Mouse (Mus musculus): Measurements from ENCODE around the gene Nnat. TPM values are rescaled to one million over a fixed set of nuclear protein-coding genes. Genes with fewer than 3 reads are reported as not detected.
"Not testable (repeated sequence)": the region's sequence is repeated elsewhere in the genome, so short reads cannot be mapped to it uniquely, and the experiment has no call there.

The Nnat gene
- total and polyA plus RNA-seq, 2 experiments from 2014 or later, result 13.1 to 27.9 TPM

GRCm38 (mm10) chr2:157571224-157571832, 11.4 kb downstream of the Nnat start, which contains the start of gene Blcap:
Blcap (minus strand) TSS chr2:157571274.
- peaks cover 7% of the 10 kb centered on the region for H3K4me1 ChIP-seq (ENCODE audit: control insufficient read depth, insufficient read depth)
- H3K9me3 ChIP-seq (replicated peaks; ENCODE audit: control insufficient read depth, low read length), result no peaks in the 10 kb centered on the region
- no peak within 1 kb of the TSS for H3K4me2 ChIP-seq (ENCODE audit: low read depth, low read length)
- DNase-seq (ENCODE audit: low spot score) (peak; percentile 73), ATAC-seq (ENCODE audit: insufficient read depth, low read depth) (no peak; the same call in 1 of the 2 replicates)
- no peak within 1 kb of the TSS for H3K4me3 ChIP-seq (ENCODE audit: low read depth, low read length)
- H3K9ac ChIP-seq (replicated peaks; ENCODE audit: low read depth, low read length), result no peak within 1 kb of the TSS
- no peaks in the 10 kb centered on the region for H3K27me3 ChIP-seq (ENCODE audit: control insufficient read depth, insufficient read depth, low read length)
- TF ChIP-seq EP300 (IDR thresholded peaks at IDR 0.05; ENCODE audit: low read depth), result no peak
- TF ChIP-seq CTCF (IDR thresholded peaks at IDR 0.05; ENCODE audit: low read depth), result peak; percentile 82
- H3K27ac ChIP-seq (ENCODE audit: low read depth), result no peak within 1 kb of the TSS
- no peaks in the 10 kb centered on the region for H3K36me3 ChIP-seq (replicated peaks; ENCODE audit: control insufficient read depth, insufficient read depth, low read length)
- 6% methylated on average over 6 of the region's 6 CpGs for WGBS

- ATAC-seq (ENCODE audit: insufficient read depth, low read depth) (no peak), DNase-seq (ENCODE audit: low spot score) (no peak)
- no peaks in the 10 kb centered on the region for H3K4me1 ChIP-seq (ENCODE audit: control insufficient read depth, insufficient read depth)
- H3K36me3 ChIP-seq (replicated peaks; ENCODE audit: control insufficient read depth, insufficient read depth, low read length), result no peaks in the 10 kb centered on the region
- no peak overlapping the region for H3K4me3 ChIP-seq (ENCODE audit: low read depth, low read length)
- H3K4me2 ChIP-seq (ENCODE audit: low read depth, low read length), result no peak overlapping the region
- TF ChIP-seq CTCF (IDR thresholded peaks at IDR 0.05; ENCODE audit: low read depth), result no peak
- no peak for TF ChIP-seq EP300 (IDR thresholded peaks at IDR 0.05; ENCODE audit: low read depth)
- no peak overlapping the region for H3K9ac ChIP-seq (replicated peaks; ENCODE audit: low read depth, low read length)
- no peaks in the 10 kb centered on the region for H3K27me3 ChIP-seq (ENCODE audit: control insufficient read depth, insufficient read depth, low read length)
- no peak overlapping the region for H3K27ac ChIP-seq (ENCODE audit: low read depth)
- no peaks in the 10 kb centered on the region for H3K9me3 ChIP-seq (replicated peaks; ENCODE audit: control insufficient read depth, low read length)
- WGBS, result 31% methylated on average over 2 of the region's 2 CpGs
Observed at GRCm38 (mm10) chr2:157572786-157573185, 12.9 kb downstream of the Nnat start.

GRCm38 (mm10) chr2:157585351-157585750, 25.5 kb downstream of the Nnat start:
- not testable (repeated sequence) for H3K27ac ChIP-seq (ENCODE audit: low read depth); H3K4me2 ChIP-seq (ENCODE audit: low read depth, low read length); H3K9ac ChIP-seq (replicated peaks; ENCODE audit: low read depth, low read length); H3K9me3 ChIP-seq (replicated peaks; ENCODE audit: control insufficient read depth, low read length); ATAC-seq (ENCODE audit: insufficient read depth, low read depth); H3K36me3 ChIP-seq (replicated peaks; ENCODE audit: control insufficient read depth, insufficient read depth, low read length); DNase-seq (ENCODE audit: low spot score); H3K4me3 ChIP-seq (ENCODE audit: low read depth, low read length); H3K27me3 ChIP-seq (ENCODE audit: control insufficient read depth, insufficient read depth, low read length); H3K4me1 ChIP-seq (ENCODE audit: control insufficient read depth, insufficient read depth)
- whole genome bisulfite sequencing, result 27% methylated on average over 6 of the region's 7 CpGs

GRCm38 (mm10) chr2:157596876-157597566, 37.1 kb downstream of the Nnat start:
- Histone ChIP-seq H3K9ac (replicated peaks; ENCODE audit: low read depth, low read length) (no peak overlapping the region), H3K27ac (ENCODE audit: low read depth) (no peak overlapping the region), H3K9me3 (replicated peaks; ENCODE audit: control insufficient read depth, low read length) (no peaks in the 10 kb centered on the region), H3K27me3 (ENCODE audit: control insufficient read depth, insufficient read depth, low read length) (no peaks in the 10 kb centered on the region), H3K36me3 (replicated peaks; ENCODE audit: control insufficient read depth, insufficient read depth, low read length) (no peaks in the 10 kb centered on the region), H3K4me2 (ENCODE audit: low read depth, low read length) (no peak overlapping the region), H3K4me3 (ENCODE audit: low read depth, low read length) (no peak overlapping the region), H3K4me1 (ENCODE audit: control insufficient read depth, insufficient read depth) (0 out of 2 replicates have a peak, but pooled peaks cover 8% of the 10 kb centered on the region)
- ATAC-seq (ENCODE audit: insufficient read depth, low read depth) (no peak), DNase-seq (ENCODE audit: low spot score) (no peak)
- no peak for TF ChIP-seq CTCF (IDR thresholded peaks at IDR 0.05; ENCODE audit: low read depth)
- no peak for TF ChIP-seq EP300 (IDR thresholded peaks at IDR 0.05; ENCODE audit: low read depth)
- 57% methylated on average over 22 of the region's 22 CpGs for WGBS

- H3K27me3 ChIP-seq (ENCODE audit: control insufficient read depth, insufficient read depth, low read length), result no peaks in the 10 kb centered on the region
- WGBS, result 19% methylated on average over 6 of the region's 6 CpGs
- H3K4me1 ChIP-seq (ENCODE audit: control insufficient read depth, insufficient read depth), result 0 out of 2 replicates have a peak, but pooled peaks cover 11% of the 10 kb centered on the region
- DNase-seq (ENCODE audit: low spot score), result peak; percentile 32
- ATAC-seq (ENCODE audit: insufficient read depth, low read depth), result peak; percentile 76
- H3K36me3 ChIP-seq (replicated peaks; ENCODE audit: control insufficient read depth, insufficient read depth, low read length), result no peaks in the 10 kb centered on the region
- H3K9me3 ChIP-seq (replicated peaks; ENCODE audit: control insufficient read depth, low read length), result no peaks in the 10 kb centered on the region
- H3K9ac ChIP-seq (replicated peaks; ENCODE audit: low read depth, low read length), result no peak overlapping the region
- TF ChIP-seq EP300 (IDR thresholded peaks at IDR 0.05; ENCODE audit: low read depth) (no peak), CTCF (IDR thresholded peaks at IDR 0.05; ENCODE audit: low read depth) (no peak)
- H3K4me3 ChIP-seq (ENCODE audit: low read depth, low read length), result no peak overlapping the region
- no peak overlapping the region for H3K4me2 ChIP-seq (ENCODE audit: low read depth, low read length)
- H3K27ac ChIP-seq (ENCODE audit: low read depth), result no peak overlapping the region
Observed at GRCm38 (mm10) chr2:157601435-157601839, 41.6 kb downstream of the Nnat start.
